In the genomic region with DNA sequence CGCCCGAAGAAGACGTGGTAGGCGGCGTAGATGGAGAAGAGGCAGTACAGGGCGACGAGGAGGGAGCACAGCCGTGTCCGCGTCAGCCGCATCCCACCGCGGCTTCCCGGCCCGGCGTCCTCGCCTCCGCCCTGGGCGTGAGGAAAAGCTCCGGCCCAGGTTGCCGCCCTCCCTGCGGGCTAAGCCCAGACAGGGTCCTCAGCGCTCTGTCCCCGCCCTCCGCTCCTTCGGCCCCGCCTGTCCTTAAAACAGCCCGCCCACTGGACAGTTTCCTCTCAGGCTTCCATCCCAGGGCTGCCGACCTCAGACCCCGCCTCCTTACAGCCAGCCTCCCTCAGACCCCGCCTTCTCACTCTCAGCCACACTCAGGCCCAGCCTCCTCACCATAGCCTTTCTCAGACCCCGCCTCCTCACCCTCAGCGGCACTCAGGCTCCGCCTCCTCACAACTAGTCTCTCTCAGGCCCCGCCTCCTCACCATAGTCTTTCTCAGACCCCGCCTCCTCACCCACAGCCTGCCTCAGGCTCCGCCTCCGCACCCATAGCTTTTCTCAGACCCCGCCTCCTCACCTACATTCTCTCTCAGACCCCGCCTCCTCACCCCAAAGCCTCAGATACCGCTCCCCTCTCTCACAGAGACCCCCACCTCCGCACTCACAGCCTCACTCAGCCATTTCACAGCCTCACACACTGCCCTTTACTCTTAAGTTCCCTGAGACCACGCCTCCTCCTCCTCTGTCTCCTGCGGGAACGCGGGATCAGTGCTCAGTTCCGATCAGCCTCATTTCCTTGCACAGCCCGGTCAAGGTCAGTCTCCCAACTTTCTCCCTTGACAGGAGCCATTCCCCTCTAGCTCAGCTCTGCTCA, we compare ENCODE assay signal across 8 mouse cellular contexts. TPM values are rescaled to one million over a fixed set of nuclear protein-coding genes. Genes with fewer than 3 reads are reported as not detected.
A peak's percentile ranks its signal among the peaks of the same experiment; 100 is the strongest.
DNase-seq lines count a peak whose midpoint lies in the region; ATAC-seq and TF ChIP-seq lines count a peak whose summit lies in the region.

A gene (minus strand): TSS at position 392 of the 865 bp plus-strand sequence.

- ATAC-seq in cerebellum, adult (ENCODE audit: insufficient number of reproducible peaks, low FRiP score, low TSS enrichment): peak; percentile 91
- ATAC-seq in forebrain, embryonic 13.5 days: peak; percentile 96
- peak; percentile 96 for ATAC-seq in liver, postnatal 0 days
- ATAC-seq in neural tube, embryonic 14.5 days (ENCODE audit: low read depth): peak; percentile 98

- peak within 1 kb of the TSS; percentile 19; the same call in 1 of the 2 replicates for H3K27ac ChIP-seq in ES-Bruce4 (ENCODE audit: insufficient read depth, low read length)
- peak within 1 kb of the TSS; percentile 81 for H3K27ac ChIP-seq in forebrain, embryonic 13.5 days
- peak within 1 kb of the TSS; percentile 88 for H3K27ac ChIP-seq in liver, postnatal 0 days (ENCODE audit: low read depth)
- peak within 1 kb of the TSS; percentile 86 for H3K27ac ChIP-seq in neural tube, embryonic 14.5 days (ENCODE audit: low read depth, low read length)

- intact Hi-C loops in heart, postnatal 10 days (cut with DNase I): no loop called here

- no peak for TF ChIP-seq CTCF in ES-Bruce4 (IDR thresholded peaks at IDR 0.05; ENCODE audit: low read depth, low read length)
- TF ChIP-seq CTCF in liver, postnatal 0 days (IDR thresholded peaks at IDR 0.05; ENCODE audit: low read depth): no peak

- peak within 1 kb of the TSS; percentile 89 for H3K4me3 ChIP-seq in ES-Bruce4 (ENCODE audit: low read depth, low read length)
- H3K4me3 ChIP-seq in forebrain, embryonic 13.5 days: peak within 1 kb of the TSS; percentile 58
- peak within 1 kb of the TSS; percentile 64 for H3K4me3 ChIP-seq in liver, postnatal 0 days (ENCODE audit: low read depth, low read length)
- peak within 1 kb of the TSS; percentile 76 for H3K4me3 ChIP-seq in neural tube, embryonic 14.5 days (ENCODE audit: low read depth, low read length)

- peaks cover 11% of the 10 kb centered on the region for H3K36me3 ChIP-seq in ES-Bruce4 (ENCODE audit: control insufficient read depth, insufficient read depth, low read length, poor library complexity, severe bottlenecking)
- peaks cover 7% of the 10 kb centered on the region; the same call in 1 of the 2 replicates for H3K36me3 ChIP-seq in forebrain, embryonic 13.5 days (ENCODE audit: poor library complexity, severe bottlenecking)
- 0 out of 2 replicates have a peak, but pooled peaks cover 4% of the 10 kb centered on the region for H3K36me3 ChIP-seq in liver, postnatal 0 days (replicated peaks; ENCODE audit: insufficient read depth, low read length)
- no peaks in the 10 kb centered on the region for H3K36me3 ChIP-seq in neural tube, embryonic 14.5 days (ENCODE audit: control insufficient read depth, insufficient read depth, low read length)

- TF ChIP-seq POLR2A in ES-Bruce4 (IDR thresholded peaks at IDR 0.05; ENCODE audit: insufficient read depth, low read length): peak; percentile 61

- WGBS in forebrain, embryonic 13.5 days: 2% methylated on average over 41 of the region's 48 CpGs
- whole genome bisulfite sequencing in large intestine, adult 2 months: 2% methylated on average over 46 of the region's 48 CpGs
- WGBS in liver, postnatal 0 days (ENCODE audit: insufficient replicate concordance): under 1% methylated on average over 42 of the region's 48 CpGs
- WGBS in neural tube, embryonic 14.5 days: 1% methylated on average over 47 of the region's 48 CpGs

- TF ChIP-seq EP300 in ES-Bruce4 (IDR thresholded peaks at IDR 0.05; ENCODE audit: insufficient read depth, low read depth, low read length): no peak
- no peak for TF ChIP-seq EP300 in liver, postnatal 0 days (IDR thresholded peaks at IDR 0.05; ENCODE audit: low read depth)

- H3K27me3 ChIP-seq in ES-Bruce4 (ENCODE audit: control insufficient read depth, insufficient read depth, low read length, poor library complexity, severe bottlenecking): no peaks in the 10 kb centered on the region
- no peaks in the 10 kb centered on the region for H3K27me3 ChIP-seq in forebrain, embryonic 13.5 days
- H3K27me3 ChIP-seq in liver, postnatal 0 days (ENCODE audit: insufficient read depth, low read length): no peaks in the 10 kb centered on the region
- H3K27me3 ChIP-seq in neural tube, embryonic 14.5 days (ENCODE audit: control insufficient read depth, insufficient read depth, low read length): no peaks in the 10 kb centered on the region

- peak; percentile 95 to 96 for DNase-seq in heart, postnatal 10 days
- DNase-seq in large intestine, adult 2 months (ENCODE audit: low read depth, low spot score): peak; percentile 95
- peak; percentile 96 for DNase-seq in liver, postnatal 0 days
- peak; percentile 95 for DNase-seq in testis, postnatal 10 days (ENCODE audit: low spot score)

- H3K4me2 ChIP-seq in forebrain, embryonic 13.5 days: peak within 1 kb of the TSS; percentile 68
- H3K4me2 ChIP-seq in liver, postnatal 0 days (ENCODE audit: low read depth, low read length): peak within 1 kb of the TSS; percentile 97
- H3K4me2 ChIP-seq in neural tube, embryonic 14.5 days (ENCODE audit: low read depth, low read length): peak within 1 kb of the TSS; percentile 85

- H3K4me1 ChIP-seq in ES-Bruce4 (ENCODE audit: control insufficient read depth, insufficient read depth, low read length): no peaks in the 10 kb centered on the region
- peaks cover 11% of the 10 kb centered on the region for H3K4me1 ChIP-seq in forebrain, embryonic 13.5 days
- H3K4me1 ChIP-seq in liver, postnatal 0 days (ENCODE audit: insufficient read depth): peaks cover 8% of the 10 kb centered on the region; the same call in 1 of the 2 replicates
- peaks cover 11% of the 10 kb centered on the region; the same call in 1 of the 2 replicates for H3K4me1 ChIP-seq in neural tube, embryonic 14.5 days (ENCODE audit: control insufficient read depth, insufficient read depth, low read length)

- no peaks in the 10 kb centered on the region for H3K9me3 ChIP-seq in ES-Bruce4 (replicated peaks; ENCODE audit: control insufficient read depth, insufficient read depth, low read length, poor library complexity, severe bottlenecking)
- no peaks in the 10 kb centered on the region for H3K9me3 ChIP-seq in forebrain, embryonic 13.5 days (replicated peaks)
- H3K9me3 ChIP-seq in liver, postnatal 0 days (ENCODE audit: low read length): no peaks in the 10 kb centered on the region
- no peaks in the 10 kb centered on the region for H3K9me3 ChIP-seq in neural tube, embryonic 14.5 days (ENCODE audit: control insufficient read depth, low read length)

- H3K9ac ChIP-seq in ES-Bruce4 (ENCODE audit: low read depth, poor library complexity, severe bottlenecking): peak within 1 kb of the TSS; percentile 92
- H3K9ac ChIP-seq in forebrain, embryonic 13.5 days: peak within 1 kb of the TSS; percentile 79
- H3K9ac ChIP-seq in liver, postnatal 0 days (replicated peaks): peak within 1 kb of the TSS; percentile 81
- H3K9ac ChIP-seq in neural tube, embryonic 14.5 days (replicated peaks; ENCODE audit: low read depth, low read length): peak within 1 kb of the TSS; percentile 84

RNA-seq across cellular contexts. Expression of the gene that starts here (rescaled TPM):
- 57.6 and 63.7 TPM in 2 replicates for polyA plus RNA-seq in ES-Bruce4 (2011; ENCODE audit: insufficient read depth, insufficient read length, low read depth, missing spikeins)
- polyA plus RNA-seq in forebrain, embryonic 13.5 days (2015; fragmentation: Nextera tagmentation; extraction: Ambion mirVana): 27.7 and 30.6 TPM in 2 replicates
- 10 to 100 TPM; 37.7 to 43.5 TPM for total RNA-seq in heart, postnatal 10 days (2021)
- polyA plus RNA-seq in large intestine, adult 2 months (2012; rRNA removed): 2.9 and 3.6 TPM in 2 replicates
- polyA plus RNA-seq in liver, postnatal 0 days (2015; fragmentation: Nextera tagmentation; extraction: Ambion mirVana): 28.1 and 30.5 TPM in 2 replicates
- polyA plus RNA-seq in neural tube, embryonic 14.5 days (2014; fragmentation: Nextera tagmentation; extraction: Ambion mirVana): 45.6 and 47.4 TPM in 2 replicates

Comparison
In these comparisons a context has a peak if more than half of its experiments do, and no peak if none do; other contexts are left out.
1. Peak in every context shown above with its lines: DNase-seq, ATAC-seq, H3K4me3 ChIP-seq and H3K27ac ChIP-seq.
2. H3K27ac ChIP-seq: peak in every context shown above with its lines; median percentile 88 in liver, postnatal 0 days; 86 in neural tube, embryonic 14.5 days; 81 in forebrain, embryonic 13.5 days; 19 in ES-Bruce4.